Mouse (Mus musculus) embryonic facial prominence, embryonic 15.5 days (tissue): ENCODE measurements around the gene Ccdc120. TPM values are rescaled to one million over a fixed set of nuclear protein-coding genes. Genes with fewer than 3 reads are reported as not detected.
"Not testable (repeated sequence)": the region's sequence is repeated elsewhere in the genome, so short reads cannot be mapped to it uniquely, and the experiment has no call there.

Source experiments
- ATAC-seq: fragments of 200-750 bp; cut with Nextera tagmentation; 2 replicates; pipeline ENCODE4 v1.8.0; 2017; ENCODE audit warnings: low read depth, moderate TSS enrichment; ENCODE audit not compliant: insufficient number of reproducible peaks, low FRiP score, low TSS enrichment
- H3K27ac ChIP-seq: fragments of 300-500 bp; sonication (generic); replicated peaks from 2 replicates; pipeline ENCODE4 v1.5.1; 2015; ENCODE audit warnings: mild to moderate bottlenecking, inconsistent platforms
- H3K27me3 ChIP-seq: fragments of 300-500 bp; sonication (generic); 2 replicates; pipeline ENCODE4 v1.6.1; 2015; ENCODE audit warnings: inconsistent platforms
- H3K36me3 ChIP-seq: fragments of 300-500 bp; sonication (generic); 2 replicates; pipeline ENCODE4 v1.6.1; 2015; ENCODE audit warnings: mild to moderate bottlenecking, inconsistent platforms
- H3K4me1 ChIP-seq: fragments of 300-500 bp; sonication (generic); 2 replicates; pipeline ENCODE4 v1.6.1; 2015; ENCODE audit warnings: inconsistent platforms
- H3K4me2 ChIP-seq: fragments of 300-500 bp; sonication (generic); replicated peaks from 2 replicates; pipeline ENCODE4 v1.6.1; 2015; ENCODE audit warnings: mild to moderate bottlenecking, inconsistent platforms
- H3K4me3 ChIP-seq: fragments of 300-500 bp; sonication (generic); replicated peaks from 2 replicates; pipeline ENCODE4 v1.5.1; 2015; ENCODE audit warnings: mild to moderate bottlenecking, inconsistent platforms
- H3K9ac ChIP-seq: fragments of 300-500 bp; sonication (generic); 2 replicates; pipeline ENCODE4 v1.6.1; 2015; ENCODE audit warnings: inconsistent platforms
- H3K9me3 ChIP-seq: fragments of 300-500 bp; sonication (generic); replicated peaks from 2 replicates; pipeline ENCODE4 v1.6.1; 2016; ENCODE audit warnings: inconsistent platforms
- WGBS: fragments of 180-500 bp; shearing (Covaris S2); methylation state at CpG from one replicate; pipeline ENCODE4 v1.1.7; 2015; 5-methylcytosine and 5-hydroxymethylcytosine counted together
- polyA plus RNA-seq: library from polyadenylated mRNA; unstranded; fragments of >200 nt; fragmentation: Nextera tagmentation; extraction: Ambion mirVana; gene quantifications from 2 replicates; pipeline ENCODE4 v1.2.1, GENCODE M21; 2015

The Ccdc120 gene
- polyA plus RNA-seq, 1 experiment from 2014 or later = 22.1 TPM

DNA sequence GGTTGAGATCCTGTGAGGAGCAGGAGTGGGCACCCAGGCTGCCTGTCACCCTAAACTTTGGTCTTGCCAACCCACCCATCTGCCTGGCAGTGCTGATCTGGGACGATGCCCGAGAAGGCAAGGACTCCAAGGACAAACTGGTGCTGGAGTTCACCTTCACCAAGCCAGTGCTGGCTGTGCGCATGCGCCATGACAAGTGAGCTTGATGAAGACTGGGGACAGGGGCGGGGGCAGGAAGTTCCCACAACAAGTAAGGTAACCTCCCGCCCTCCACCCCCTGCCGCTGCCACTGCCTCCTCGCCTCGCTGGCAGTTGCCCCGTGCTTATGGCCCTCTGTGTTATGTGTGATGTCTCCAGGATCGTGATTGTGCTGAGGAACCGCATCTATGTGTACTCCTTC lies 24.9 kb downstream of the Ccdc120 start:
- no peaks in the 10 kb centered on the region for H3K27me3 ChIP-seq
- ATAC-seq = no peak
- H3K9ac ChIP-seq = no peak overlapping the region
- 90% methylated on average over 12 of the region's 12 CpGs for WGBS
- H3K27ac ChIP-seq = no peak overlapping the region
- no peaks in the 10 kb centered on the region for H3K9me3 ChIP-seq
- H3K4me3 ChIP-seq = no peak overlapping the region
- 0 out of 2 replicates have a peak, but pooled peaks cover 4% of the 10 kb centered on the region for H3K4me1 ChIP-seq
- no peak overlapping the region for H3K4me2 ChIP-seq
- H3K36me3 ChIP-seq = 0 out of 2 replicates have a peak, but pooled peaks cover 9% of the 10 kb centered on the region

DNA sequence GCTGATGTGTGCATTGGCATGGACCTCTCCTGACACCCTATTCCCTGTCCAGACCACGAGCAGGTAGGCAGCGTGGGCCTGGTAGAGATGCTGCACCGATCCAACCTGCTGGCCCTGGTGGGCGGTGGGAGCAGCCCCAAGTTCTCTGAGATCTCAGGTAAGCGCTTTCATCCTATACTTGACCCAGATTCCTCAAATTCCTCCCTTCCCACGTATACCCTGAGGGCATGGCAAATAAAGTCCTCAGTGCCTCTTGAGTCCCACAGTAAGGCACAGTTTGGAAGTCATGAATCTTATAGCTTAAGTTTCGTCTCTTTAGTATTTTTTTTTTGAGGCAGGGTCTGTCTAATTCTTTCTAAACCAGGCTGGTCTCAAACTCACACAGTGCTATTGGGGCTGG lies 26.6 kb downstream of the Ccdc120 start:
- no peaks in the 10 kb centered on the region for H3K9me3 ChIP-seq
- no peak overlapping the region for H3K27ac ChIP-seq
- no peak overlapping the region for H3K4me2 ChIP-seq
- WGBS = 65% methylated on average over 7 of the region's 7 CpGs
- 0 out of 2 replicates have a peak, but pooled peaks cover 1% of the 10 kb centered on the region for H3K4me1 ChIP-seq
- H3K27me3 ChIP-seq = no peaks in the 10 kb centered on the region
- H3K9ac ChIP-seq = no peak overlapping the region
- no peak overlapping the region for H3K4me3 ChIP-seq
- no peak for ATAC-seq
- H3K36me3 ChIP-seq = 0 out of 2 replicates have a peak, but pooled peaks cover 9% of the 10 kb centered on the region

DNA sequence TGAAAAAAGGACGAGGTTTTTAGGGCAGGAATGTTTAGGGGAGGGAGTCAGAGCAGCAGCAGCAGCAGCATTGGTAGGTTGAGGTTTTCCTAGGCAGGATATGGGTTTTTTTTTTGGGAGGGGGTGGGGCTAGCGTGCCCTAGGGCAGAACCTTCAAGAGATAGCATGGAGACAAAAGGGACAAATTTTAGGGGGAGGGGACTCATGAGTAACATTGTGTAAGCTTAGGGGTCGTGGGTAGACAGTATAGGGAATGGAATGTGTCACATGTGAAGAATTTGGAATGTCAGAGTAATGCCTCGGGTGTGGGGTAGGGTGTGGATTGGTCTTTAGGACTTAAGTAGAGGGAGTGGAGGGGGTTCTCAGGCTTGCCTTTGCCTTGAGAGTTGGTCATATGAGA lies 28.0 kb downstream of the Ccdc120 start:
- ATAC-seq = no peak
- H3K4me1 ChIP-seq = no peaks in the 10 kb centered on the region
- H3K9me3 ChIP-seq = no peaks in the 10 kb centered on the region
- 19% methylated on average over 4 of the region's 4 CpGs for WGBS
- 0 out of 2 replicates have a peak, but pooled peaks cover 9% of the 10 kb centered on the region for H3K36me3 ChIP-seq
- peak overlapping the region; percentile 59 for H3K4me3 ChIP-seq
- no peak overlapping the region for H3K27ac ChIP-seq
- H3K4me2 ChIP-seq = peak overlapping the region; percentile 56
- peak overlapping the region; percentile 39 for H3K9ac ChIP-seq
- H3K27me3 ChIP-seq = no peaks in the 10 kb centered on the region

DNA sequence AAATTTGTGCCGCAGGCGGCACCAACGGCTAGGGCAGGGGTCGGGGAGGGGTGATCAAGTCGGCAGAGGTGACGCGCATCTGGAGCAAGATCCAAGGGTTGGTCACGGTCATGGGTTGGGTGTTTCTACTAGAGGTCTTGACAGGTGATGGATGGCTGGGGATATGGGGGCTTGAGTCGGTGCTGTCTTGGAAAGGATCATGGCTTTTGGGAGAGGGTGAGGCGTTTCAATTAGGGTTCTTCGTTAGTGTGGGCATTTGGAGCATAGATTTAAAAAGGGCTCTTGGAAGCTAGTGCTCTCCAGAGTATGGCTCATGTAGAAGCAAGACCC lies 28.5 kb downstream of the Ccdc120 start:
- Histone ChIP-seq H3K9ac (peak overlapping the region; percentile 39), H3K27me3 (no peaks in the 10 kb centered on the region), H3K9me3 (no peaks in the 10 kb centered on the region), H3K4me2 (peak overlapping the region; percentile 56), H3K4me3 (peak overlapping the region; percentile 59), H3K4me1 (no peaks in the 10 kb centered on the region), H3K36me3 (0 out of 2 replicates have a peak, but pooled peaks cover 9% of the 10 kb centered on the region), H3K27ac (peak overlapping the region; percentile 95; the same call in 1 of the 2 replicates)
- ATAC-seq = no peak
- WGBS = 12% methylated on average over 11 of the region's 11 CpGs

DNA sequence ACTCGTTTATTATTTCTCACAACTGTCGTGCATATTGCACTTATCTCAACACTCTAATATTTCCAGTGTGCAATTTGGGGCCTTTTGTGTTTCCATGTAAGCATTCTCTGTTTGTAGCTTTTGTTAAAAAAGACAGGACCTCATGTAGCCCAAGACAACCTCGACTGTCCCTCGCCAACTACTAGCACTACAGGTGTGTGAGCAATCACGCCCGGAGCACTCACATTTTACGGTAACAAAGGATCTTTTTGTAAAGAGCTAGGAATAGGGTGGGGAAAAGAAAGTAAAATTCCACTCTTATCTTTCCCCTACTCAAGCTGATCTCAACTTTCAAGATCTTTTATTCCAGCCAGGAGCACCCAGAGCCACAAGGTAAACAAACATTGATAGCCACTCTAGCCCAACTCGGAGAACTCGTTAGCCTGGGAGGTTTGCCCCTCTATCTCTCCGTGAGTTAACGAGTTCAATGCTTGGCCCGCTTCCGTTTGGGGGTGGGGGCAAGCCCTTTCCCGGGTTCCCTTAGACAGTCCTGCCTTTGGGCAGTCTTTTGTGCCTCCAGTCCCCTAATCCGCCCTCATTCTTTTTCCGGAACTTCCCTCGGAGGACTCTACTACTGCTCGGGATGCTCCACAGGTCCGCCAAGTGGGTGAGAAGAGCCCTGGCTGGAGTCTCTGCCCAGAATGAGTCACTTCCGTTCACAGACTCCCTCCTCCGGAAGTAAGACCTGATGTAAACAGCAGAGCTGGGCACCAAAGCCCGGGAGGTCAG lies 29.0 kb downstream of the Ccdc120 start, which contains the start of gene Gm45208:
Gene Gm45208 (plus strand): TSS at position 732 of the 768 bp plus-strand sequence.
- Histone ChIP-seq H3K4me2 (peak within 1 kb of the TSS; percentile 56), H3K4me3 (peak within 1 kb of the TSS; percentile 59), H3K9me3 (no peaks in the 10 kb centered on the region), H3K4me1 (no peaks in the 10 kb centered on the region), H3K9ac (peak within 1 kb of the TSS; percentile 39), H3K36me3 (0 out of 2 replicates have a peak, but pooled peaks cover 7% of the 10 kb centered on the region), H3K27me3 (no peaks in the 10 kb centered on the region), H3K27ac (peak within 1 kb of the TSS; percentile 95)
- ATAC-seq = peak; percentile 81
- WGBS = 21% methylated on average over 22 of the region's 22 CpGs

DNA sequence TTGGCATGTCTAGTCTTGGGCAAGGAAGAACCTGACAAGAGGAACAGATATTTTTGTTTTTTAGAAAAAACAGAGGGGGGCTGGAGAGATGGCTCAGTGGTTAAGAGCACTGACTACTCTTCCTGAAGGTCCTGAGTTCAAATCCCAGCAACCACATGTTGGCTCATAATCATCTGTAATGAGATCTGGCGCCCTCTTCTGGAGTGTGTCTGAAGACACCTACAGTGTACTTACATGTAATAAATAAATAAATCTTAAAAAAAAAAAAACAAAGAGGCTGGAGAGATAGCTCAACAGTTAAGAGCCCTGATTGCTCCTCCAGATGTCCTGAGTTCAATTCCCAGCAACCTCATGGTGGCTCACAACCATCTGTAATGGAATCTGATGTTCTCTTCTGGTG lies 34.6 kb downstream of the Ccdc120 start:
- not testable (repeated sequence) for H3K9me3 ChIP-seq, H3K27ac ChIP-seq, H3K4me2 ChIP-seq, ATAC-seq, H3K36me3 ChIP-seq, H3K27me3 ChIP-seq, H3K4me3 ChIP-seq, H3K9ac ChIP-seq, H3K4me1 ChIP-seq
- WGBS = 48% methylated on average over 1 of the region's 1 CpGs

DNA sequence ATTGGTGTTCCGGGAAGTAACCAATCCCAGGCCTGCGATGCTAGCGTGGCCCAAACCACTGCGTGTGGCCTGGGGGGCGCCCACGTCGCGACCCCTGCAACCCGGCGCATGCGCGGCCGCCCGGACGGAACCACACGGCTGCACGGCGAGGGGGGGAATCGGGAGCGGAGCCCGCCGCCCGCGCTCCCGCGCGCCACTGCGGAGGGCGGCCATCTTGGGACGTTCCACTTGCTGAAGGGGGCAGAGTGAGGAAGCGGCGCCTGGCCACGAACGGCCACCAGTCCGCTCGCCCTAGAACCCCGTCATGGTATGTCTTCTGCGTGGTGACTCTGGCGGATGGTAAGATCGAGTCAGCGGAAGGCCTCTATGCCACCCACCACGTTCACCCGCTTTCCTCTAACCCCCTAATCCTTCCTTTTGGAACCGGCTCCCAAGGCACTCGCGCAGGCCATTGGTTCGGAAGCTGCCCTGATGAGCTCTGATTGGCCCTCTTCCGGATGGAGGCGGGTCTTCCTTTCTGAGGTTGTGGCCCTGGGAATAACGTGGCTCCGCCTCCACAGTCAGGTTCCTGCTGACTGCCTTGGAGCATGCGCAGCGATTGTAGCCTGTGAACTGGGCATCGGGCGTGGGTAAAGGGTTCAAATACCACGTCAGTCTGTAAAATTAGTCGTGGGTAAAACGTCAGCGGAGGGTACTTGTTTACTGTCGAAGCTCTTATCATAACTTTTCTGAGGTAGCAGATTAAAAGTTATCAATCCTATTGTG lies 36.4 kb downstream of the Ccdc120 start, which contains the start of gene Wdr45:
Gene Wdr45 (plus strand): TSS at position 199 of the 765 bp plus-strand sequence.
- H3K4me3 ChIP-seq = peak within 1 kb of the TSS; percentile 35
- ATAC-seq = peak; percentile 96
- H3K4me1 ChIP-seq, H3K27me3 ChIP-seq, H3K27ac ChIP-seq, H3K9me3 ChIP-seq, H3K9ac ChIP-seq, H3K36me3 ChIP-seq: not testable (repeated sequence)
- WGBS = 14% methylated on average over 38 of the region's 60 CpGs
- peak within 1 kb of the TSS; percentile 40 for H3K4me2 ChIP-seq

DNA sequence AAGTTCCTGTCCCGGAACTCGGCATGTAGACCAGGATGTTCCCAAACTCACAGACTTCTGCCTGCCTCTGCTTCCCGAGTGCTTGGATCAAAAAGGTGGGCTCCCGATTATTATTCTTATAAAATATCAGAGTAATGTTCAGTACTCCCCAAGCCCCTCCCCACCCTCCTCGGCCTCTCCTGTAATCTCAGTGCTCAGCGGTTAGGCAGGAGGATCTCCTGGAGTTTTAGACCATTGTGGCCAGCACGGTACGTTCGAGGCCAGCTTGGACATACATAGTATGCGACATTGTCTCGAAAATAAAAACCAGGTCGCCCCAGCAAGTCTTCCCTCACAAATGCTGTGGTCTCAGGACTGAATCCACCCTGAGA lies 37.0 kb downstream of the Ccdc120 start:
- H3K9me3 ChIP-seq, H3K4me1 ChIP-seq, H3K27me3 ChIP-seq, H3K27ac ChIP-seq, H3K9ac ChIP-seq, H3K36me3 ChIP-seq: not testable (repeated sequence)
- peak overlapping the region; percentile 35 for H3K4me3 ChIP-seq
- peak; percentile 30; the same call in 1 of the 2 replicates for ATAC-seq
- 25% methylated on average over 6 of the region's 12 CpGs for WGBS
- H3K4me2 ChIP-seq = peak overlapping the region; percentile 40

DNA sequence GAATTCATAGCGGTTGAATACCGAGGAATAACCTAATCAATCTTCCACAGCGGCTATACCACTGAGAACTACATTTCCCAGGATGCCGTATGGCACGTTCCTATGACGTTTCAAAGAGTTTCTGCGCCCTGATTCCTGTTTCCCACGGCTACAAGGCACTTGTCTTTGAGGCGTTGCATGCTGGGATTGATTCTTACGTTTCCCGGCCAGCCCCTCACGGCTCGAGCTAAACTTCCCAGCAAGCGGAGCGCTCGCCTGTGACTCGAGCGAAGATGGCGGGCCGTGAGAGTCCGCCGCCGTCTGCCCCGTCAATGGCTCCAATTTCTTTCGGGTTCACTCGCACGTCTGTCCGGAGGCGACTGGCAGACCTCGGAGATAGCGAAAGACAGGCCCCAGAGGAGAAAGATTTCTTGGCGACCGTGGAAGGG lies 53.7 kb downstream of the Ccdc120 start, which contains the start of gene Gpkow:
Gene Gpkow (plus strand): TSS at position 178 of the 428 bp plus-strand sequence.
- Histone ChIP-seq H3K36me3 (0 out of 2 replicates have a peak, but pooled peaks cover 11% of the 10 kb centered on the region), H3K27me3 (no peaks in the 10 kb centered on the region), H3K4me3 (peak within 1 kb of the TSS; percentile 55), H3K27ac (0 out of 2 replicates have a peak within 1 kb of the TSS, but pooled peaks have one; percentile 34), H3K9me3 (no peaks in the 10 kb centered on the region), H3K4me2 (peak within 1 kb of the TSS; percentile 49), H3K9ac (peak within 1 kb of the TSS; percentile 51), H3K4me1 (peaks cover 4% of the 10 kb centered on the region; the same call in 1 of the 2 replicates)
- ATAC-seq = peak; percentile 94
- WGBS = 11% methylated on average over 33 of the region's 33 CpGs

DNA sequence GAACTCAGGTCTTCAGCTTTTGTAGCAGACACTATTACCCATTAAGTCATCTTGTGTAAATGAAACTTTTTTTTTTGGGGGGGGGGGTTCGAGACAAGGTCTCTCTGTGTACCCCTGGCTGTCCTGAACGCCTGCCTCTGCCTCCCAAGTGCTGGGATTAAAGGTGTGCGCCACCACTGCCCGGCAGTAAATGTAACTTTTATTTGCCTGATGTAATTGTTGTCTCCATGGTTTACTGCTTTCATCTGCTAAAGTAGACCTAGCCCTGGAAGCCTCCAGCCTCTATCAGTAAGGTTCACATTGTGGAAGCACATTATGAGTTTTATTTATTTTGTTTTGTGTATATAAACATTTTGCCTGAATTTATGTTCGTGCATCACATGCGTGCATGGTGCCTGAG lies 54.2 kb downstream of the Ccdc120 start:
- Histone ChIP-seq H3K9me3 (no peaks in the 10 kb centered on the region), H3K27ac (no peak overlapping the region), H3K4me1 (peaks cover 4% of the 10 kb centered on the region; the same call in 1 of the 2 replicates), H3K4me2 (peak overlapping the region; percentile 29; the same call in 1 of the 2 replicates), H3K27me3 (no peaks in the 10 kb centered on the region), H3K36me3 (0 out of 2 replicates have a peak, but pooled peaks cover 7% of the 10 kb centered on the region), H3K4me3 (peak overlapping the region; percentile 55), H3K9ac (no peak overlapping the region)
- 43% methylated on average over 6 of the region's 6 CpGs for WGBS
- ATAC-seq = 0 out of 2 replicates have a peak, but pooled peaks have one; percentile 9

DNA sequence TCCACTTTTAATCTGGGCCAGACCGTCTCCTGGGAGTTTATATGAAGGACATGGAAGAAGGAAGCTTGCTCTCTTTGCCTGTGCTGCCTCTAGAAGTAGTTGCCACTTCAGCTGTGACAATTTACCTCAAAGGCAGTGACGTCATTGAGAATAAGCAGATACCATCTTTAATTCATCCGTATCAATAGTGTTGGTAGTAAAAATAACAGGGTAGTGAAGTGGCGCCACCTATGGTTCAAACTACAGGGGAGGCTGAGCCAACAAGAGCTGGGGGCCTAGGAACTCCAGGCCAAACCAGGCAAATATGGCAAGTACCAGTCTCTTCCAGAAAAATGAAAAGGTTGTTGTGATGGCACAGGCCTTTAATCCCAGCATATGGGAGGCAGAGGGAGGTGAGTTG lies 57.8 kb downstream of the Ccdc120 start:
- H3K36me3 ChIP-seq = no peaks in the 10 kb centered on the region
- no peak overlapping the region for H3K27ac ChIP-seq
- H3K9me3 ChIP-seq = no peaks in the 10 kb centered on the region
- no peaks in the 10 kb centered on the region for H3K27me3 ChIP-seq
- no peak overlapping the region for H3K4me2 ChIP-seq
- no peaks in the 10 kb centered on the region for H3K4me1 ChIP-seq
- H3K4me3 ChIP-seq = no peak overlapping the region
- WGBS = 37% methylated on average over 4 of the region's 4 CpGs
- no peak overlapping the region for H3K9ac ChIP-seq
- ATAC-seq = no peak
